24 mouse cellular contexts compared by ENCODE assay signal in the genomic region with DNA sequence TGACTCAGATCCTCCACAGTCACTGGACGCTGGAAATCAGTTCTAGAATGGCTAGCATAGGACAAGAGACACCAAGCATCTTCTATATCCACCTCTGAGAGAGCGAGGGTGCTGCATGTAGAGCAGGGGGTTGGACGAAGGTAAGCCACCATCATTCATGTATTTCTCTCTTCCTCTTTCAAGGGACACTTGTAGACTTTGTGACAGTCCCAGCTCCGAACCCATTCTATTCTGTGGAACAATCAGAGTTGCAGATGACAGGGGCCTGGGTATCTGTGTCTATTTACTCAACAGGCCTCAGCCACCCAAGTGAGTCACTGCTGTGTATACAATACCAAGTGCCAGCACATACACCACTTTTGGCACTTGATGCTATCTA. TPM values are rescaled to one million over a fixed set of nuclear protein-coding genes. Genes with fewer than 3 reads are reported as not detected.
A peak's percentile ranks its signal among the peaks of the same experiment; 100 is the strongest.
DNase-seq lines count a peak whose midpoint lies in the region; ATAC-seq and TF ChIP-seq lines count a peak whose summit lies in the region.
"Had no signal": no experiment of that assay in that cellular context is flagged by ENCODE, and none has a peak within 500 bp of the region (broad histone marks: within the 10 kb centered on the region; RNA-seq: fewer than 3 reads in every experiment).

No protein-coding gene starts in this region.

- DNase-seq in stomach, postnatal 0 days (ENCODE audit: low spot score): no peak
- no peak for DNase-seq in embryonic facial prominence, embryonic 11.5 days (ENCODE audit: low spot score)
- DNase-seq in urinary bladder, postnatal 36 days (ENCODE audit: low spot score in 2 of 2): no peak
- DNase-seq: cerebellum, adult 11 months; cerebellum, postnatal 10 days; heart, postnatal 14 days; kidney, adult 8-10 months; kidney, postnatal 14 days; liver, embryonic 13.5 days; lung, postnatal 4 days; midbrain, embryonic 14.5 days; right cerebral cortex, adult 18-20 months; right cerebral cortex, postnatal 4 days; thymus, postnatal 14 days had no signal

- no peaks in the 10 kb centered on the region for H3K27me3 ChIP-seq in stomach, embryonic 14.5 days (ENCODE audit: control insufficient read depth, insufficient read depth, low read length)
- H3K27me3 ChIP-seq in stomach, postnatal 0 days (ENCODE audit: control insufficient read depth, insufficient read depth, low read length): no peaks in the 10 kb centered on the region
- no peaks in the 10 kb centered on the region for H3K27me3 ChIP-seq in embryonic facial prominence, embryonic 11.5 days (ENCODE audit: control insufficient read depth, insufficient read depth, low read length)
- H3K27me3 ChIP-seq in limb, embryonic 12.5 days: no peaks in the 10 kb centered on the region
- no peaks in the 10 kb centered on the region for H3K27me3 ChIP-seq in midbrain, embryonic 15.5 days (replicated peaks)
- H3K27me3 ChIP-seq in hindbrain, embryonic 12.5 days: no peaks in the 10 kb centered on the region
- H3K27me3 ChIP-seq: forebrain, embryonic 15.5 days; limb, embryonic 13.5 days; liver, embryonic 13.5 days; neural tube, embryonic 13.5 days had no signal

- H3K9ac ChIP-seq in stomach, embryonic 14.5 days (replicated peaks; ENCODE audit: low read depth, low read length): no peak overlapping the region
- no peak overlapping the region for H3K9ac ChIP-seq in stomach, postnatal 0 days (ENCODE audit: low read length)
- H3K9ac ChIP-seq in embryonic facial prominence, embryonic 11.5 days (replicated peaks; ENCODE audit: low read length): no peak overlapping the region
- H3K9ac ChIP-seq in limb, embryonic 12.5 days (replicated peaks): no peak overlapping the region
- no peak overlapping the region for H3K9ac ChIP-seq in midbrain, embryonic 15.5 days
- H3K9ac ChIP-seq in hindbrain, embryonic 12.5 days: no peak overlapping the region
- H3K9ac ChIP-seq: forebrain, embryonic 15.5 days; hindbrain, embryonic 14.5 days; limb, embryonic 13.5 days; liver, embryonic 13.5 days; neural tube, embryonic 13.5 days had no signal

- H3K4me1 ChIP-seq in stomach, embryonic 14.5 days (ENCODE audit: control insufficient read depth, insufficient read depth, low read length): peaks cover 49% of the 10 kb centered on the region
- peaks cover 31% of the 10 kb centered on the region for H3K4me1 ChIP-seq in stomach, postnatal 0 days (replicated peaks; ENCODE audit: control insufficient read depth, insufficient read depth)
- H3K4me1 ChIP-seq in embryonic facial prominence, embryonic 11.5 days (ENCODE audit: control insufficient read depth, insufficient read depth, low read length): peaks cover 32% of the 10 kb centered on the region
- peaks cover 52% of the 10 kb centered on the region for H3K4me1 ChIP-seq in limb, embryonic 12.5 days (replicated peaks)
- peaks cover 13% of the 10 kb centered on the region for H3K4me1 ChIP-seq in midbrain, embryonic 15.5 days
- H3K4me1 ChIP-seq in hindbrain, embryonic 12.5 days: peaks cover 44% of the 10 kb centered on the region

- H3K4me3 ChIP-seq in stomach, embryonic 14.5 days (ENCODE audit: low read depth, low read length): no peak overlapping the region
- H3K4me3 ChIP-seq in stomach, postnatal 0 days (ENCODE audit: low read depth, low read length): no peak overlapping the region
- H3K4me3 ChIP-seq in embryonic facial prominence, embryonic 11.5 days (ENCODE audit: low read depth, low read length): no peak overlapping the region
- no peak overlapping the region for H3K4me3 ChIP-seq in limb, embryonic 12.5 days (replicated peaks)
- no peak overlapping the region for H3K4me3 ChIP-seq in midbrain, embryonic 15.5 days
- no peak overlapping the region for H3K4me3 ChIP-seq in hindbrain, embryonic 12.5 days
- H3K4me3 ChIP-seq: forebrain, embryonic 15.5 days; limb, embryonic 13.5 days; liver, embryonic 13.5 days; neural tube, embryonic 13.5 days had no signal

- TF ChIP-seq CTCF in stomach, postnatal 0 days (IDR thresholded peaks at IDR 0.05; ENCODE audit: low read depth): no peak

- H3K4me2 ChIP-seq in stomach, embryonic 14.5 days (replicated peaks; ENCODE audit: low read depth, low read length): no peak overlapping the region
- H3K4me2 ChIP-seq in stomach, postnatal 0 days (replicated peaks; ENCODE audit: low read depth): no peak overlapping the region
- no peak overlapping the region for H3K4me2 ChIP-seq in embryonic facial prominence, embryonic 11.5 days (ENCODE audit: low read depth, low read length)
- no peak overlapping the region for H3K4me2 ChIP-seq in limb, embryonic 12.5 days
- H3K4me2 ChIP-seq in midbrain, embryonic 15.5 days: no peak overlapping the region
- H3K4me2 ChIP-seq in hindbrain, embryonic 12.5 days (replicated peaks): no peak overlapping the region
- H3K4me2 ChIP-seq: forebrain, embryonic 15.5 days; heart, embryonic 11.5 days; hindbrain, embryonic 14.5 days; liver, embryonic 13.5 days; neural tube, embryonic 13.5 days had no signal

- no peak for TF ChIP-seq EP300 in stomach, postnatal 0 days (optimal IDR thresholded peaks at IDR 0.05)

- ATAC-seq in stomach, embryonic 14.5 days (ENCODE audit: insufficient number of reproducible peaks, insufficient read depth, low FRiP score, low read depth): no peak
- ATAC-seq in stomach, postnatal 0 days (ENCODE audit: low FRiP score, low TSS enrichment): no peak
- ATAC-seq in embryonic facial prominence, embryonic 11.5 days (replicated peaks; ENCODE audit: insufficient number of reproducible peaks, low FRiP score, low TSS enrichment, low read depth): no peak
- ATAC-seq in limb, embryonic 12.5 days (ENCODE audit: insufficient number of reproducible peaks, insufficient read depth, low FRiP score, low TSS enrichment, low read depth): no peak
- ATAC-seq in midbrain, embryonic 15.5 days (replicated peaks): no peak
- no peak for ATAC-seq in hindbrain, embryonic 12.5 days (ENCODE audit: low FRiP score)
- ATAC-seq: forebrain, embryonic 15.5 days; inflammation-experienced regulatory T-cells, adult 6 months had no signal

- 88% methylated on average over 4 of the region's 4 CpGs for WGBS in stomach, embryonic 14.5 days
- 79% methylated on average over 4 of the region's 4 CpGs for whole genome bisulfite sequencing in stomach, postnatal 0 days
- 90% methylated on average over 4 of the region's 4 CpGs for WGBS in embryonic facial prominence, embryonic 11.5 days
- 90% methylated on average over 4 of the region's 4 CpGs for WGBS in limb, embryonic 12.5 days
- WGBS in midbrain, embryonic 15.5 days: 95% methylated on average over 4 of the region's 4 CpGs
- 92% methylated on average over 4 of the region's 4 CpGs for WGBS in hindbrain, embryonic 12.5 days

- H3K27ac ChIP-seq in stomach, embryonic 14.5 days (ENCODE audit: low read length): peak overlapping the region; percentile 97; the same call in 1 of the 2 replicates
- no peak overlapping the region; the same call in 1 of the 2 replicates for H3K27ac ChIP-seq in stomach, postnatal 0 days (replicated peaks)
- H3K27ac ChIP-seq in embryonic facial prominence, embryonic 11.5 days (replicated peaks; ENCODE audit: low read depth, low read length): 0 out of 2 replicates have a peak overlapping the region, but pooled peaks have one; percentile 96
- H3K27ac ChIP-seq in limb, embryonic 12.5 days: 0 out of 2 replicates have a peak overlapping the region, but pooled peaks have one; percentile 14
- H3K27ac ChIP-seq in midbrain, embryonic 15.5 days: no peak overlapping the region
- no peak overlapping the region for H3K27ac ChIP-seq in hindbrain, embryonic 12.5 days
- H3K27ac ChIP-seq: forebrain, embryonic 15.5 days; hindbrain, embryonic 14.5 days; liver, embryonic 13.5 days; neural tube, embryonic 13.5 days had no signal

- peaks cover 5% of the 10 kb centered on the region; the same call in 1 of the 2 replicates for H3K36me3 ChIP-seq in stomach, embryonic 14.5 days (ENCODE audit: control insufficient read depth, insufficient read depth, low read length)
- no peaks in the 10 kb centered on the region for H3K36me3 ChIP-seq in stomach, postnatal 0 days (ENCODE audit: control insufficient read depth, insufficient read depth, low read length)
- no peaks in the 10 kb centered on the region for H3K36me3 ChIP-seq in embryonic facial prominence, embryonic 11.5 days (replicated peaks; ENCODE audit: control insufficient read depth, insufficient read depth, low read depth, low read length)
- peaks cover 24% of the 10 kb centered on the region for H3K36me3 ChIP-seq in limb, embryonic 12.5 days
- H3K36me3 ChIP-seq in midbrain, embryonic 15.5 days (replicated peaks): no peaks in the 10 kb centered on the region
- peaks cover 7% of the 10 kb centered on the region; the same call in 1 of the 2 replicates for H3K36me3 ChIP-seq in hindbrain, embryonic 12.5 days
- H3K36me3 ChIP-seq: forebrain, embryonic 15.5 days; liver, embryonic 13.5 days had no signal

- H3K9me3 ChIP-seq in stomach, embryonic 14.5 days (ENCODE audit: control insufficient read depth, low read depth, low read length): no peaks in the 10 kb centered on the region
- no peaks in the 10 kb centered on the region for H3K9me3 ChIP-seq in stomach, postnatal 0 days (ENCODE audit: control insufficient read depth, low read length)
- no peaks in the 10 kb centered on the region for H3K9me3 ChIP-seq in embryonic facial prominence, embryonic 11.5 days (replicated peaks; ENCODE audit: control insufficient read depth, low read length)
- peaks cover 13% of the 10 kb centered on the region; the same call in 1 of the 2 replicates for H3K9me3 ChIP-seq in limb, embryonic 12.5 days
- no peaks in the 10 kb centered on the region for H3K9me3 ChIP-seq in midbrain, embryonic 15.5 days
- H3K9me3 ChIP-seq in hindbrain, embryonic 12.5 days (replicated peaks): peaks cover 7% of the 10 kb centered on the region; the same call in 1 of the 2 replicates
- H3K9me3 ChIP-seq: forebrain, embryonic 15.5 days; liver, embryonic 13.5 days; neural tube, embryonic 13.5 days had no signal

RNA-seq across cellular contexts. Expression of a gene that starts 27.3 kb away (rescaled TPM):
- 80.4 and 81.7 TPM in 2 replicates for polyA plus RNA-seq in stomach, embryonic 14.5 days (2014; fragmentation: Nextera tagmentation; extraction: Ambion mirVana)
- 32.2 and 36.8 TPM in 2 replicates for polyA plus RNA-seq in stomach, postnatal 0 days (2015; fragmentation: Nextera tagmentation; extraction: Ambion mirVana)
- polyA plus RNA-seq in embryonic facial prominence, embryonic 11.5 days (2014; fragmentation: Nextera tagmentation; extraction: Ambion mirVana): 34.6 and 34.8 TPM in 2 replicates
- 42.0 and 45.8 TPM in 2 replicates for polyA plus RNA-seq in limb, embryonic 12.5 days (2016; fragmentation: Nextera tagmentation; extraction: Ambion mirVana)
- 6.9 and 7.7 TPM in 2 replicates for polyA plus RNA-seq in midbrain, embryonic 15.5 days (2015; fragmentation: Nextera tagmentation; extraction: Ambion mirVana)
- polyA plus RNA-seq in hindbrain, embryonic 12.5 days (2016; fragmentation: Nextera tagmentation; extraction: Ambion mirVana): 23.7 and 26.0 TPM in 2 replicates

Comparison
In these comparisons a context has a peak if more than half of its experiments do, and no peak if none do; other contexts are left out.
1. H3K27ac ChIP-seq: peak in stomach, embryonic 14.5 days (single experiment), embryonic facial prominence, embryonic 11.5 days (single experiment) and limb, embryonic 12.5 days (single experiment); none in stomach, postnatal 0 days (single experiment), midbrain, embryonic 15.5 days (single experiment) and hindbrain, embryonic 12.5 days (single experiment).